Mouse (Mus musculus) forebrain, embryonic 15.5 days (tissue): Measurements from ENCODE around the gene Wdr62. TPM values are rescaled to one million over a fixed set of nuclear protein-coding genes. Genes with fewer than 3 reads are reported as not detected.
"Not testable (repeated sequence)": the region's sequence is repeated elsewhere in the genome, so short reads cannot be mapped to it uniquely, and the experiment has no call there.

Source experiments
- ATAC-seq: fragments of 200-750 bp; cut with Nextera tagmentation; replicated peaks from 2 replicates; pipeline ENCODE4 v1.8.0; 2017; ENCODE audit warnings: mild to moderate bottlenecking, moderate TSS enrichment, moderate library complexity
- H3K27ac ChIP-seq: fragments of 300-500 bp; sonication (generic); replicated peaks from 2 replicates; pipeline ENCODE4 v1.5.1; 2015; ENCODE audit warnings: mild to moderate bottlenecking, inconsistent platforms
- H3K27me3 ChIP-seq: fragments of 300-500 bp; sonication (generic); 2 replicates; pipeline ENCODE4 v1.6.1; 2015; ENCODE audit warnings: inconsistent platforms
- H3K36me3 ChIP-seq: fragments of 300-500 bp; sonication (generic); 2 replicates; pipeline ENCODE4 v1.6.1; 2015; ENCODE audit warnings: mild to moderate bottlenecking, inconsistent platforms
- H3K4me1 ChIP-seq: fragments of 300-500 bp; sonication (generic); 2 replicates; pipeline ENCODE4 v1.6.1; 2015; ENCODE audit warnings: inconsistent platforms
- H3K4me2 ChIP-seq: fragments of 300-500 bp; sonication (generic); replicated peaks from 2 replicates; pipeline ENCODE4 v1.6.1; 2015; ENCODE audit warnings: mild to moderate bottlenecking, inconsistent platforms
- H3K4me3 ChIP-seq: fragments of 300-500 bp; sonication (generic); 2 replicates; pipeline ENCODE4 v1.5.1; 2015; ENCODE audit warnings: mild to moderate bottlenecking, inconsistent platforms
- H3K9ac ChIP-seq: fragments of 300-500 bp; sonication (generic); replicated peaks from 2 replicates; pipeline ENCODE4 v1.6.1; 2015; ENCODE audit warnings: mild to moderate bottlenecking, inconsistent platforms
- H3K9me3 ChIP-seq: fragments of 300-500 bp; sonication (generic); 2 replicates; pipeline ENCODE4 v1.6.1; 2016; ENCODE audit warnings: inconsistent platforms
- WGBS: fragments of 180-500 bp; shearing (Covaris S2); methylation state at CpG from one replicate; pipeline ENCODE4 v1.1.7; 2015; ENCODE audit warnings: mixed read lengths; 5-methylcytosine and 5-hydroxymethylcytosine counted together
- polyA plus RNA-seq: library from polyadenylated mRNA; unstranded; fragments of >200 nt; fragmentation: Nextera tagmentation; extraction: Ambion mirVana; gene quantifications from 2 replicates; pipeline ENCODE4 v1.2.1, GENCODE M21; 2015

Gene Wdr62
- polyA plus RNA-seq, 1 experiment from 2014 or later: 7.3 TPM

- peak overlapping the region; percentile 47 for H3K4me2 ChIP-seq
- ATAC-seq: peak; percentile 80
- H3K36me3 ChIP-seq: no peaks in the 10 kb centered on the region
- 2% methylated on average over 16 of the region's 16 CpGs for WGBS
- peak overlapping the region; percentile 53 for H3K27ac ChIP-seq
- H3K9ac ChIP-seq: peak overlapping the region; percentile 45; the same call in 1 of the 2 replicates
- peak overlapping the region; percentile 28 for H3K4me3 ChIP-seq
- H3K27me3 ChIP-seq: no peaks in the 10 kb centered on the region
- peaks cover 16% of the 10 kb centered on the region for H3K4me1 ChIP-seq
- H3K9me3 ChIP-seq: no peaks in the 10 kb centered on the region
Measured at GRCm38 (mm10) chr7:30216723-30217151, 63.5 kb downstream of the Wdr62 start.

DNA sequence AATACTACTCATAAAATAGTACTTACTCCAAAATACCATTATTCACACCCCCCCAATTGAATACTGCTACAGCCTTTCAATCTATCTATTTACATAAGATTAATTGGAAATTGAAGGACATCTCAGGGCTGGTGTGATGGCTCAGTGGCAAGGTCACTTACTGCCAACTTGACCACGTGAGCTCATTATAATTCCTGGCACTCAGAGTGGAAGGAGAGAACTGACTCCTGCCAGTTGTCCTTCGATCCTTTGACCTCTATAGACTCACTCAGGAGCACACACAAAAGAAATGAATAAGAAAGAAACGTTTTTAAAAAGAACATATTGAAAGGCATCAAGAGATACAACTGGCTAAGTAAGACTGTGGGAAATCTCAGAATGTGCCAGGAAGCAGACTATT lies 64.3 kb downstream of the Wdr62 start:
- no peak overlapping the region for H3K4me3 ChIP-seq
- ATAC-seq: no peak
- no peak overlapping the region for H3K4me2 ChIP-seq
- H3K4me1 ChIP-seq: peaks cover 16% of the 10 kb centered on the region
- H3K36me3 ChIP-seq: no peaks in the 10 kb centered on the region
- H3K27me3 ChIP-seq: no peaks in the 10 kb centered on the region
- WGBS: 75% methylated on average over 3 of the region's 3 CpGs
- H3K9me3 ChIP-seq: no peaks in the 10 kb centered on the region
- no peak overlapping the region for H3K9ac ChIP-seq
- no peak overlapping the region for H3K27ac ChIP-seq

DNA sequence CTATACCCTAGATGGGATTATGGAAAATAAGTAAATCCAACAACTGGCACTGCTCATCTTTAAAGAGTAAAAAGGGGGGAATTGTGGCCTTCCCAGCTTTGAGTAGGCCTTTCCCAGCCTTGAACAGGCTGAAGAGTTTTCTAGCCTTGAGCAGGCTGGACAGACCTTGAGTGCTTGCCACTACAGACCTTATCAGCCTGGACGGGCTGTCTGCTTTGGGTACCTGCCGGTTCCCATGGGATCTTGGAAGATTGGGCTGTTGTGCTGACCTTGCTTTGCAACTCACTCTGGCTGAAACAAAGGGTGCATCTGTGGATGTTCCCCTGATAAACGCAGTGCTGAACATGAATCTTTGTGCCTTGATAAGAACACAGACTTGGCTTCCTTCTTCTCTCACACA lies 66.3 kb downstream of the Wdr62 start:
- Histone ChIP-seq H3K4me1 (peaks cover 4% of the 10 kb centered on the region; the same call in 1 of the 2 replicates), H3K4me3 (no peak overlapping the region), H3K36me3 (no peaks in the 10 kb centered on the region), H3K27ac (no peak overlapping the region), H3K9me3 (no peaks in the 10 kb centered on the region), H3K4me2 (no peak overlapping the region), H3K27me3 (no peaks in the 10 kb centered on the region), H3K9ac (no peak overlapping the region)
- ATAC-seq: no peak
- WGBS: 96% methylated on average over 3 of the region's 3 CpGs

GRCm38 (mm10) chr7:30211025-30211424 lies 69.2 kb downstream of the Wdr62 start:
- 11% methylated on average over 4 of the region's 4 CpGs for WGBS
- Histone ChIP-seq H3K9ac (no peak overlapping the region), H3K36me3 (no peaks in the 10 kb centered on the region), H3K4me3 (no peak overlapping the region), H3K27ac (no peak overlapping the region), H3K27me3 (no peaks in the 10 kb centered on the region), H3K4me1 (no peaks in the 10 kb centered on the region), H3K9me3 (no peaks in the 10 kb centered on the region), H3K4me2 (no peak overlapping the region)
- no peak for ATAC-seq

DNA sequence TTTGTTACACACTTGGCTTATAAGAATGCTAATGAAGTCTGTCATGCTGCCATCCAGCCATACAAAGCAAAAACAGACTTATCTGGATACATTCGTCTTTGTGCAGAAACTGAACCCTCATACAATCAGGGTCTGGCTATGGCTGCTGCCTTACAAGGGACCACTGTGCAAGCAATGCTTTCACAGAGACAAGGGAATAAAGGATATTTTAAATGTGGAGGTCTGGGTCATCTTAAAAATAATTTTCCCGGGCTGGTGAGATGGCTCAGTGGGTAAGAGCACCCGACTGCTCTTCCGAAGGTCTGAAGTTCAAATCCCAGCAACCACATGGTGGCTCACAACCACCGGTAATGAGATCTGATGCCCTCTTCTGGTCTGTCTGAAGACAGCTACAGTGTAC lies 73.9 kb downstream of the Wdr62 start:
- H3K36me3 ChIP-seq, H3K27me3 ChIP-seq, H3K9ac ChIP-seq, H3K4me1 ChIP-seq, ATAC-seq, H3K4me2 ChIP-seq, H3K27ac ChIP-seq, H3K9me3 ChIP-seq, H3K4me3 ChIP-seq: not testable (repeated sequence)
- WGBS: 57% methylated on average over 5 of the region's 5 CpGs

GRCm38 (mm10) chr7:30205383-30205782 lies 74.8 kb downstream of the Wdr62 start:
- no peak for ATAC-seq
- Histone ChIP-seq H3K4me3 (no peak overlapping the region), H3K4me2 (no peak overlapping the region), H3K4me1 (no peaks in the 10 kb centered on the region), H3K27ac (no peak overlapping the region), H3K36me3 (no peaks in the 10 kb centered on the region), H3K9me3 (no peaks in the 10 kb centered on the region), H3K27me3 (no peaks in the 10 kb centered on the region), H3K9ac (no peak overlapping the region)
- WGBS: 0% methylated on average over 2 of the region's 2 CpGs

DNA sequence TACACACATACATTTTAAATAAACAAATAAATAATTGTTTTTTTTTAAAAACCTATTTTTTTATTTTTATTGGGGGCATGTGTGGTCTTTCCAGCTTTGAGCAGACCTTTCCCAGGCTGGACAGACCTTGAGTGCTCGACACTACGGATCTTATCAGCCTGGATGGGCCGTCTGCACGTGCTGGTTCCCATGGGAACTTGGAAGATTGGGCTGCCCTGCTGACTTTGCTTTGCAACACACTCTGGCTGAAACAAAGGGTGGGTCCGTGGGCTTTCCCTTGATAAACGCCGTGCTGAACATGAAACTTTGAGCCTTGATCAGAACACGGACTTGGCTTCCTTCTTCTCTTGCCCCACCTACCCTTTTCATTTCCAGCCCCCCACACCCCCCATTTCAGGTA lies 75.8 kb downstream of the Wdr62 start:
- no peak overlapping the region for H3K4me3 ChIP-seq
- no peaks in the 10 kb centered on the region for H3K9me3 ChIP-seq
- H3K9ac ChIP-seq: no peak overlapping the region
- H3K27ac ChIP-seq: no peak overlapping the region
- ATAC-seq: no peak
- no peaks in the 10 kb centered on the region for H3K4me1 ChIP-seq
- no peak overlapping the region for H3K4me2 ChIP-seq
- H3K36me3 ChIP-seq: no peaks in the 10 kb centered on the region
- WGBS: 26% methylated on average over 8 of the region's 8 CpGs
- no peaks in the 10 kb centered on the region for H3K27me3 ChIP-seq

DNA sequence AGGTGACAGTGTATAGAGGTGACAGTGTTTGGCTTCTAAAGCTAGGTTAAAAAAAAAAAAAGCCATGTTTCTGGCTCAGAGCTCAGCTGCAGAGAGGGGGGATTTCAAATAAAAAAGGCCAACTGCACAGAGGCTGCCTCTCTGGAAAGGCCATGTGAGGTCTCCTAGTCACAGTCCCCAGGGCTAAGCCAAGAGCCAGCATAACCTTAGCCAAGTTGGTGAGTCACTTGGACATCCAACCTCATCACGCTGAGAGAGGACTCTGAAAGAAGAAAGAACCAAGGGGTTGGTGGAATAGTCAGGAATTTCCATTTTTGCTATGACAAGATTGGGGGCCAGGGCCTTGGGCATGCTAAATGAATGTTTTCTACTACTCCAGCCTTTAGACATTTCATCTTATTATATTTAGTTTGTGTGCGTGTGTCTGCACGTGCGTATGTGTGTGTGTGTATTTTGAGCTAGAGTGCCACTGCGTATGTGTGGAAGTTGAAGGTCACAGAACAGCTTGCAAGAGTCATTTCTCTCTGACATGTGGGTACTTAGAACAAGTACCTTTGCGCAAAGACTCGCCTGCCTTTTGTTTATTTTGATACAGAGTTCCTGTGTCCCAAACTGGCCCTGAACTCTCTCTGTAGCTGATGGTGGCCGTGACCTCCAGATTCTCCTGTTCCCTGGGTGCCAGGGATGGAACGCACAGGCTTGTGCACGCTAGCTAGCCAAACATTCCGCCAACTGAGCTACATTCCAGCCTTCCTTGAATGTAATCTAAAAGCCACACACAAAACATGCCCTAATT lies 77.1 kb downstream of the Wdr62 start:
- Histone ChIP-seq H3K36me3 (no peaks in the 10 kb centered on the region), H3K4me3 (no peak overlapping the region), H3K27me3 (no peaks in the 10 kb centered on the region), H3K4me2 (no peak overlapping the region), H3K9ac (no peak overlapping the region), H3K27ac (no peak overlapping the region), H3K9me3 (no peaks in the 10 kb centered on the region), H3K4me1 (peaks cover 5% of the 10 kb centered on the region)
- 88% methylated on average over 11 of the region's 11 CpGs for whole genome bisulfite sequencing
- no peak for ATAC-seq

- not testable (repeated sequence) for H3K9ac ChIP-seq, H3K4me2 ChIP-seq, H3K4me3 ChIP-seq, ATAC-seq, H3K4me1 ChIP-seq, H3K27me3 ChIP-seq, H3K9me3 ChIP-seq, H3K27ac ChIP-seq, H3K36me3 ChIP-seq
- WGBS: 89% methylated on average over 5 of the region's 5 CpGs
Measured at GRCm38 (mm10) chr7:30200661-30201060, 79.6 kb downstream of the Wdr62 start.

- no peak overlapping the region for H3K27ac ChIP-seq
- no peak for ATAC-seq
- WGBS: 83% methylated on average over 5 of the region's 5 CpGs
- H3K4me3 ChIP-seq: no peak overlapping the region
- no peaks in the 10 kb centered on the region for H3K27me3 ChIP-seq
- no peak overlapping the region for H3K4me2 ChIP-seq
- peaks cover 9% of the 10 kb centered on the region for H3K4me1 ChIP-seq
- H3K36me3 ChIP-seq: no peaks in the 10 kb centered on the region
- H3K9ac ChIP-seq: no peak overlapping the region
- no peaks in the 10 kb centered on the region for H3K9me3 ChIP-seq
Measured at GRCm38 (mm10) chr7:30200200-30200599, 80.0 kb downstream of the Wdr62 start.

GRCm38 (mm10) chr7:30199498-30200139 lies 80.6 kb downstream of the Wdr62 start:
- H3K36me3 ChIP-seq: no peaks in the 10 kb centered on the region
- H3K9ac ChIP-seq: no peak overlapping the region
- no peak overlapping the region for H3K27ac ChIP-seq
- WGBS: 83% methylated on average over 18 of the region's 18 CpGs
- no peaks in the 10 kb centered on the region for H3K9me3 ChIP-seq
- no peak overlapping the region for H3K4me2 ChIP-seq
- H3K4me3 ChIP-seq: no peak overlapping the region
- H3K4me1 ChIP-seq: peaks cover 12% of the 10 kb centered on the region
- no peak for ATAC-seq
- no peaks in the 10 kb centered on the region for H3K27me3 ChIP-seq

- no peak for ATAC-seq
- 5% methylated on average over 8 of the region's 8 CpGs for WGBS
- Histone ChIP-seq H3K27me3 (no peaks in the 10 kb centered on the region), H3K27ac (no peak within 1 kb of the TSS), H3K4me2 (peak within 1 kb of the TSS; percentile 33), H3K4me1 (peaks cover 13% of the 10 kb centered on the region), H3K36me3 (no peaks in the 10 kb centered on the region), H3K9me3 (no peaks in the 10 kb centered on the region), H3K4me3 (peak within 1 kb of the TSS; percentile 19; the same call in 1 of the 2 replicates), H3K9ac (no peak within 1 kb of the TSS)
Measured at GRCm38 (mm10) chr7:30198481-30198971, 81.7 kb downstream of the Wdr62 start, which contains the start of gene Capns1. TSS of gene Capns1 (minus strand) at chr7:30198811.
